Mouse (Mus musculus): ENCODE results near the gene Nle1.

Nle1 gene

DNA sequence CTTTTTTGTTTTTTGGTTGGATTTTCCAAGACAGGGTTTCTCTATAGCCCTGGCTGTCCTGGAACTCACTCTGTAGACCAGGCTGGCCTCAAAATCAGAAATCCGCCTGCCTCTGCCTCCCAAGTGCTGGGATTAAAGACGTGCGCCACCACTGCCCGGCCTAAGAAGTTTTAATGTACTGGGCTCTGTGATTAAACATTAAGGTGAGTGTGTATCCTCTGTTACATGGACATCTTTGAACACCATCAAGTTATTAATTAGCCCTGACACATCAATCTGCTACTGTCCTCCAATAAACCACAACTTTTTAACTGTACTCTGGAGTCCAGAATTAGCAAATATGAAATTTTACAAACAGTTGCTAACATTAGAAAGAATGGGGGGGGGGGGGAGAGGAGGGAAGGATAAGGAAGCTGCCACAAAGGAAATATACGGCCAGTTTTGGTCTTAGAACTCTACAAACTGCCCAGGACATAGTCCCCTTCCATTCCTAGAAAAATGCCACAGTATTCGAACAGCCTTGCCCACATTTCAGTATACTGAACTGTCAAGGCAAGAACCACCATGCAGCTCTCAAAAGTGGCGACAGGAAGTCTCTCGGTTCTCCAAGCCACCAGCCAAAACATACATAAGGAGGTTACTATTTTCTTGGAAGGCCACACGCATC lies 38.6 kb downstream of the Nle1 start:
- no peak for DNase-seq (ENCODE audit: low read depth, low spot score)

DNA sequence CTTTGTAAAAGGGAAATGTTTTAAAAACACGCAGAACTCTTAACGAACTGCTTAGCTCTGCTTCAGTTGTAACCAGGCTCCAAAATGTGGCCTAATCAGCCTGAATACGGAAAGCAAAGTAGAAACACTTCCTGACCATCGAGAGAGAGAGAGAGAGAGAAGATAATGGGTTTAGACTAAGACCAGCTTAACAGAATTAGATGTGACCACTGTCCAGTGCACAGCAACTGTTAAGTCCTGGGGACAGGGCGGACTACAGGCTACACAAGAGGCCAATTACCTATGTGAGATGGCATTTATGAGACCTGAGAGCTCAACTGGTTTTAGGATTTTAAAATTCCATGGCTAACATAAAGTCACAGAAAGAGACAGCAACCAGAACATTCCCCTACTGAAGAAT lies 40.3 kb downstream of the Nle1 start:
- no peak for DNase-seq (ENCODE audit: low read depth, low spot score)

DNA sequence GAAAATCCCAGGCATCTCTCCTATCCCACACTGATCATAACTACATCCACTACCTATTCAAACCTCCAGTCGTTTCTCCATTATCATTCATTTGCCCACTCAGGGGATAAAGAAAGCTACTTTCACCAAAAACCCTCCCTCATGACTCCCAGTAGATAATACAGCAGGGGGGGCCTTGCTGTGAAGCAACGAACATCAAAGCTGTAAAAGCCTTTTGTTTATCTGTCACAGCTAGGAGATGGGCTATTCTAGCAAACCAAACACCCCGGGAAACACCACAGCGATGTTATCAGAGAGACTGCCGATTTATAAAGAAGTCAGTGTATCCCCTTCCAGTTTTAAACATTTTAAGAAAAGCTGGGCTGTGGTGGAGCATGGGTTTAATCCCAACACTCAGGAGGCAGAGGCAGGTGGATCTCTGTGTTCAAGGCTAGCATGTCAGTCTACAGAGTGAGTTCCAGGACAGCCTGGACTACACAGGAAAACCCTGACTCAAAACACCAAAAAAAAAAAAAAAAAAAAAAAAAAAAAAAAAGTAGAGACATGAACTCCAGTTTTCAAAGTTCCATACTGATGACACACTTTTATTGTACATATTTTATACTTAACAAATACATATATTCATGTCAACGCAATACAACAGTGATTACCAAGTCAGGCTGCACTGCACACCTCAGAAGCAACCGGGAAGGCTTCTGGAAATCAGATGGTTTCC lies 41.2 kb downstream of the Nle1 start:
- peak; percentile 51 for DNase-seq (ENCODE audit: low read depth, low spot score)

- DNase-seq (ENCODE audit: low read depth, low spot score): no peak
Measured at GRCm38 (mm10) chr11:82865957-82866356, 42.3 kb downstream of the Nle1 start.

DNA sequence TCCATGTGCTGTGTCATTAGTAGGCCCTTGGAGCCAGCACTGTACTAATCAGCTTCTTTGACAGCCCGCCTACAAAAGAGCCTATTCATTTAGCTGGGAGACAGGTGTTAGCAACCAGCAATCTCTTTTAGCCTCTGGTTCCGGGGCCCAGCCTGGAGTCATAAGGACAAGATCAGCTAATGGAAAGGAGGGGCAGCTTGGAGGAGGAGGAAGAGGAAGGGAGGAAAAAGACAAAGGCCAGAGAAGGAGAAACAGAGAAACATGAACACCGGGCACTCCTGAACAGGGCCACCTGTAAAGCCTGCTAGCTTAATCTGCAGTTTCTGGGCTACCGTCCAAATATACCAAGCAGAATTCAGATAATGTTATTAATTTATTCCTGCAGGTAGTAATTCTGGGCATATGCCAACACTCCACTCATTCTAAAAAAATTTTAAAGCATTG lies 44.7 kb downstream of the Nle1 start:
- no peak for DNase-seq (ENCODE audit: low read depth, low spot score)

GRCm38 (mm10) chr11:82863059-82863458 lies 45.2 kb downstream of the Nle1 start:
- DNase-seq (ENCODE audit: low read depth, low spot score): no peak

DNA sequence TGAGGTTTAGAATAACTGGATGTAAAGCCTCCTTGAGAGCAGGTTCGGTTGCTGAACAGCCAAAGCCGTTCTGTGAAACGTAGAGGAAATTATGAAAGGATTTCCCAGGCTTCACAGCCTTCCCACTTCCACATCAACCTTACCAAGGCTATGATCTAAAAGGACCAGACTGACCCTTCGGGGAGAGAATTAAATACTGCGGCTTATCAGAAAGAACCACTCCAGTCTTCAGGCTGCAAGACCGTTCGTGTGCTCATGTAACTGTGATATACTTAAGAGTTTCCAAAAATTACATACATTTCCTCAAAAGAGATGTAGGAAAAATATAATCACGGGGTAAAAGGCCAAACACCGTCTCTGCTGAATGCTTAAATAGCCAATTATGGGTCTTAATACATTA lies 45.6 kb downstream of the Nle1 start:
- DNase-seq (ENCODE audit: low read depth, low spot score): no peak

DNA sequence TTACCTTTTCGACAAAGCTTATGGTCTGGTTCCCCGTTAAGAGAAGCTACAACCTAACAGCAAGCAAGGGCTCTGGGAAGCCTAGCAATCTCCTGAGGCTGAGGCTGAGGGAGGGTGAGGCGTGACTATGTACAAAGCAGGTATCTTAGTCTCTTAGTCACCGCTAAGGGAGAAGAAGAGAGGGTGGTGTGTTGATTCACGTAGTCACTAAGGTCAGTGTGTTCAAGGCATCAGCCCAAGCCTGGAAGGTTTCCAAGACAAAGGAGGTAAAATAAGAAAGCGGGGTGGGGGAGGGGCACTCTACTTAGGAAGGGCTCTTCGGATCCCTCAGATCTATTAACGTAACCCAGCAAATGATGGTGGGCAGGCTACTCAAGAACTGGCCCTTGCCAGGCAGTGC lies 46.7 kb downstream of the Nle1 start:
- no peak for DNase-seq (ENCODE audit: low read depth, low spot score)

DNA sequence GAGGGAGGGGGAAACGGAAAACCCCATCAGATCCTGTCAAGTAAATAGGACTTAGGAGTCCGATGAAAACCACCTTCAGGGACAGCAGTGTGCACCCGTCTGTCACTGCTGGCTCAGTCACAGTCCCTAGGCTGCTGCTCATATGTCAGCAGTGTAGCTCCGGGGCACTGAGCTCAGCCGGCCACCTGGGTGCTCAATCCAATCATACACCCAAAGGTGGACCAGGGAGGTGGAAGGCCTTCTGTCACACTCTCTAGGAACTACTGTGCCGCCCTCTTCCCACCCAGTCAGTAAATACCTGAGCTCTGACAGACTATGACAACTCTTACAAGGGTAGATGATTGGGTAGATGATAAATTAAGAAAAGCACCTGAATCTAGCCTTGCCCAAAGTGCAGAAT lies 47.5 kb downstream of the Nle1 start:
- DNase-seq (ENCODE audit: low read depth, low spot score): no peak

- DNase-seq (ENCODE audit: low read depth, low spot score): peak; percentile 84
Measured at GRCm38 (mm10) chr11:82857307-82857848, 50.8 kb downstream of the Nle1 start.

GRCm38 (mm10) chr11:82856032-82856431 lies 52.2 kb downstream of the Nle1 start:
- no peak for DNase-seq (ENCODE audit: low read depth, low spot score)

DNA sequence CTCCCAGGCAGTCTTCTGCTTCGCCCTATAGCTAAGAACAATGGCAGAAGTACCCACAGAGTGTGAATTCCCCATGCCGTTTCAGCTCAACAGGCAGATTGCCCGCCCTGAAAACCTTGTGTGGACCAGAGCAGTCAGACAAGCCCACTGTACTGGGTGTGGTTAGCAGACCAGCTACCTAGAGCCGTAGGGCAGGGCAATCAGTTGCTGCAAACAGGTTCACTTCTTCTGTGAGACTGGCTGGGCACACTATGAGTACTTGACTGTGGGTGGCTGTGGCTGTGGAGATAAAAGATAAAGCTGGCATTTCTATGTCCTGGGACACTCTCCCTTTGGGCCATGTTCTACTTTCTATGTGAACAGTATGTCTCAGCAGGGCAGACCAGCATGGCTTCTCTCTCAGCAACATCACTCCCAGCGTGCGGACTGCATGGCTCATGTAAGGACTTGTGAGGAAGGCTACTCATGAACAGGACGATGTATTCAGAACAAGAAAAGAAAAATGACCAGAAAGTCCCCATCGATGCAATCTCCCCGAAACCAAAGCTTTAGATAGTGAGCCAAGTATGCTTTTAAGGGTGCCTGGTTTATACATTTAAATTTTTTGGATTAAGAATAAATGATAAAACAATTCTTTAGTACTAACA lies 52.8 kb downstream of the Nle1 start:
- peak; percentile 42 for DNase-seq (ENCODE audit: low read depth, low spot score)

DNA sequence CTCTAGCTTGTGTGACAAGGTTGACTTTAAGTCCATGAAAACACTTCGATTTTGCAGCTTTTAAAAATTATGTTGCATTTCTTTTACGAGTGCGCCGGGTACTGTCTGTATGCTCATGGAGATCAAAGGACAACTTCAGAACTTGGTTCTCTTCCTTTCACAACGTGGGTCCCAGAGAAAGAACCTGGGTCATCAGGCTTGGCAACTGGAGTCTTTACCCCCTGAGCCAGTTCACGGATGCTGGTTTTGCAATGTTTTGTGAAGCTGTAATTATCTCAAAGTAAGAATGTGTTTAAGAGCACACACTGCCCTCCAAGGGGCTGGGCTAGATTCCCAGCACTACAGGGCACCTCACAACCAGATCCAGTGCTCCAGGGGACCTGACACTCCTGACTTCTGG lies 54.1 kb downstream of the Nle1 start:
- no peak for DNase-seq (ENCODE audit: low read depth, low spot score)

DNA sequence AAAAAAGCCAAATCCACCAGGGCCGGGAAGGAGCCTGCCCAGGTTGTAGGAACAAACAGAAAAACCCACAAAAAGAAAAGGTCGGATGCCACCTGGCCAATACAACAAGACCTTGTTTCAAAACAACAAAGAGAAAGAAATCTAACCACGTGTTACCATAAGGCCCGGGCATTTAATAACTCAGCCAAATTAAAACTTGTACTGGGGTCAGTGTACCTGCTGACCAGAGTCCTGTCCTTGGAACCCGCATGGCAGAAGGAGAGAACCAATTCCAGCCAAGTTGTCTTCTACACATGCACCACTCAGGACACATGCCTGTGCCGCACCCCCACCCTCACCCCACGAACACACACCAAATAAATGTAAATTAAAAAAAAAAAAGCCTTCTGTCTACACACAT lies 55.3 kb downstream of the Nle1 start:
- no peak for DNase-seq (ENCODE audit: low read depth, low spot score)

DNA sequence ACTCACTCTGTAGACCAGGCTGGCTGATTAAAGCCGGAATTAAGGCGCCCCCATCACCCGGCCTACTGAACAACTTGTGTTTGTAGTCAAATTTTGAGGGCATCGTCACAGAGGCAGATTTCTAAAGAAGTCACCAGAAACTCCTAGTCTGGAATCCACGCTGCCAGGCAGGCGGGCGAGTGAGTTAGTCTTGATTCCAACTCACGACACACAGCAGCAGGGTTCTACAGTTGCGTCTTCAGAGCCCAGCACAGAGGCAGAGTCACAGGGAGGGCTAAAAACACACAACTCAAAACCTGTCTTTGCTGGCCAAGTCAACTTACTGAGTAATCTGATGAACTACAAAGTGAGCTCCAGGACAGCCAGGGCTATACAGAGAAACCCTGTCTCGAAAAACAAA lies 55.7 kb downstream of the Nle1 start:
- no peak for DNase-seq (ENCODE audit: low read depth, low spot score)

GRCm38 (mm10) chr11:82852115-82852514 lies 56.1 kb downstream of the Nle1 start:
- DNase-seq (ENCODE audit: low read depth, low spot score): no peak
